Mouse (Mus musculus) liver (tissue): ENCODE results near the gene Snap47.

ENCODE experiments used
- DNase-seq: peaks from one replicate; pipeline ENCODE4 v3.0.0-alpha.2; 2020; ENCODE audit warnings: mixed read lengths

The Snap47 gene

DNA sequence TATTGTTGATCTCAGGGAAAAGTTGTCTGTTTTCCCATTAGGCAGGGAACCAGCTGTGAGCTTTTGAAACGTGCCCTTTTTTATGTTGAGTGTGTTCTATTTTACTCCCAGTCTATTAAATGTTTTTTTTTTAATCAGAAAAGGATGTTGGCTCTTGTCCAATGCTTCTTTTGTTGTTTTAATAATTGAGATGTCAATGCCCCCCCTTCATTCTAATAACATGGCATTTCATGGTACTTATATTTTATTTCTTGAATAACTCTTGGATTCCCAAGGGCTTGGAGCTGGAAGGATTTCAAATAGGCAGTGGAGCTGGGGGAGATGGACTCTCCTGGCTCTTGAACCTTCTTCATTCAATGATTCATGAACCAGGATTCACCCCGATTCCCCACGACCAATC lies 85.0 kb downstream of the Snap47 start:
- no peak for DNase-seq

DNA sequence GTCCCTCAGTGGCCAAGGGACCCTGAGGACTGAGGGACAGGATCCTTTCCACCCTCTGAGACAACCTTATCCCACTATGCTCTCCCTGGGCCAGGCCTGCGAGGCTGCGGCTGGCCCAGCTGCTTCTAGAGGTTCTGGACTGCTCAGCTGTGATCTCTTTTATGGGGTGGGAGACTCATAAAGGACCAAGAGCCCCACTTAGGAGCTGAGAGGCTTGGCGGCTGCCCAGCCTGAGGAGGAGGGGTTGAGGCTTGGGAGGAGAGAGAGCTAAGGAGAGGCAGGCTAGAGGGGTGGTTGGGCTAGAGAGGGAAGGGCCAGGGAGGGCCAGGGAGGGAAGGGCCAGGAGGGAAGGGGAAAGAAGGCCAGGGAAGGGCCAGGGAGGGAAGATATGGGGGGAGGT lies 86.6 kb downstream of the Snap47 start:
- DNase-seq = no peak

DNA sequence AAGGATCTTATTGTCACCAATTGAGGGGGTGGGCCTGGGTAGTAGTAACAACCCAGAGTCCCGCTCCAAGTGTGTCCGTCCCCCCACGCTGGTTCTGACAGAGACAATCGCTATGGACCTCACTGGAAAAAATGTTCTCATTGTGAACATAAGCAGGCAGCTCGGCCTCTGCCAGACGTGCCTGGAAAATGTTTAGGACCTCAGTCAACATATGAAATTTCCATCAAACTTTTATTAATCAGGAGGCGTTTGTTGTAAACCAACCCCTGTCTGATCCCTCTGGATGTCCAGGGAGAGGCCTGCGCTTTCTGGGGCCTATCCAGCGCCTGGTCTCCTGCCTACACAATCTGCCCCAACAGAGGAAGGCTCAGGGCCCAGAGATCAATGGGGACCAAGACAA lies 87.0 kb downstream of the Snap47 start:
- no peak for DNase-seq

DNA sequence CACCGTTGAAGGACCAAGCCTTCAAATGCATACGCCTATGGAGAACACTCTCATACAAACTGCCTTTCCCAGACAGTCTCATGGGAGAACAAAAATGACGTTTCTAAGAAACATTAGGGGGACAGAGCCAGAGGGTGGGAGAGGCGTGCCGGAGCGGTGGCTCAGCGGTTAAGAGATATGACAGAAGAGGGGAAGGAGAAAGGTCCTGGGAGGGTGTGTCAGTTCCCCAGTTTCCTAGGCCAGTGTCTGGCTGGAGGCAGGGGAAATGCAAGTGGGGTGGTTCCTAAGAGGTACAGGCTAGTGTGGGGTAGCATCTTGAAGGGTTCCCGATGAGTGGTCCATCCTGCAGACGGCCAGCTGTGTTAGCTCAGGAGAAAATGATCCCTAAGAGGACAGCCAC lies 89.7 kb downstream of the Snap47 start:
- DNase-seq = no peak
